Mouse (Mus musculus) cerebellum, postnatal 25 days (tissue): ENCODE measurements at regions not wholly inside any gene's neighbourhood (a gene's known extent, or its start where the extent isn't known, plus 50 kb on each side); places are given as distances from the start of the nearest gene placed in this dataset.

Experiments used
- DNase-seq, 2 experiments: peaks; one replicate each; pipeline ENCODE4 v3.0.0; 2021; ENCODE audit warnings: mixed read lengths in 2 of 2

GRCm38 (mm10) chr1:186909518-186910105 lies 57.6 kb upstream of the D1Pas1 start:
- DNase-seq = peak in 1 of 2 experiments; percentile 5

- DNase-seq = no peak
Observed at GRCm38 (mm10) chr1:186909073-186909472, 58.1 kb upstream of the D1Pas1 start.

- DNase-seq = no peak
Observed at GRCm38 (mm10) chr1:186907409-186908170, 59.6 kb upstream of the D1Pas1 start.

GRCm38 (mm10) chr1:186905942-186906341 lies 61.3 kb upstream of the D1Pas1 start:
- no peak for DNase-seq

GRCm38 (mm10) chr1:186901548-186901947 lies 65.7 kb upstream of the D1Pas1 start:
- no peak for DNase-seq

- DNase-seq = no peak
Observed at GRCm38 (mm10) chr1:186898203-186898602, 69.0 kb upstream of the D1Pas1 start.

GRCm38 (mm10) chr1:186889584-186889852 lies 77.7 kb upstream of the D1Pas1 start:
- DNase-seq = no peak

- no peak for DNase-seq
Observed at GRCm38 (mm10) chr1:186888767-186889583, 78.2 kb upstream of the D1Pas1 start.

GRCm38 (mm10) chr1:186887127-186887526 lies 80.1 kb upstream of the D1Pas1 start:
- peak; percentile 47 to 61 for DNase-seq

GRCm38 (mm10) chr1:186880391-186880790 lies 86.8 kb upstream of the D1Pas1 start:
- DNase-seq = no peak

- no peak for DNase-seq
Observed at GRCm38 (mm10) chr1:186860608-186861444, 106.4 kb upstream of the D1Pas1 start.

GRCm38 (mm10) chr1:186858285-186858684 lies 108.9 kb upstream of the D1Pas1 start:
- DNase-seq = no peak

GRCm38 (mm10) chr1:186855474-186856036 lies 106.4 kb upstream of the Rrp15 start:
- no peak for DNase-seq

GRCm38 (mm10) chr1:186845256-186845655 lies 96.1 kb upstream of the Rrp15 start:
- DNase-seq = no peak

- DNase-seq = peak; percentile 37
Observed at GRCm38 (mm10) chr1:186833896-186834800, 85.0 kb upstream of the Rrp15 start.

- peak; percentile 23 to 28 for DNase-seq
Observed at GRCm38 (mm10) chr1:186833441-186833895, 84.3 kb upstream of the Rrp15 start.

- DNase-seq = peak; percentile 10 to 29
Observed at GRCm38 (mm10) chr1:186827773-186828172, 78.6 kb upstream of the Rrp15 start.

GRCm38 (mm10) chr1:186808192-186808960 lies 59.2 kb upstream of the Rrp15 start:
- no peak for DNase-seq

- DNase-seq = no peak
Observed at GRCm38 (mm10) chr1:186804451-186804850, 55.3 kb upstream of the Rrp15 start.
